Mouse (Mus musculus) megakaryocyte-erythroid progenitor cell, adult 5 weeks (primary cell): ENCODE measurements around the gene Cacng7. TPM values are rescaled to one million over a fixed set of nuclear protein-coding genes. Genes with fewer than 3 reads are reported as not detected.

Experiments used
- polyA plus RNA-seq: library from polyadenylated mRNA; stranded (reverse); fragments of >175 nt; gene quantifications from 2 replicates; pipeline ENCODE4 v1.2.3, GENCODE M21; 2012

Cacng7 gene
- 0.05 TPM in 1 of 2 replicates, not detected in the other for polyA plus RNA-seq

GRCm38 (mm10) chr7:3332619-3333521, at the start of gene Cacng7:
TSS of gene Cacng7 (plus strand) at chr7:3332955.

GRCm38 (mm10) chr7:3288976-3289970, 43.5 kb upstream of the Cacng7 start, which contains the start of the genes Myadm and Prkcg:
TSS of gene Myadm (plus strand) at chr7:3289080.
TSS of gene Prkcg (plus strand) at chr7:3289179.

GRCm38 (mm10) chr7:3390413-3391080, 57.8 kb downstream of the Cacng7 start, which contains the start of gene Cacng8:
TSS of gene Cacng8 (plus strand) at chr7:3390683.

Other genes starting within 250 kb of the Cacng7 start
- gene AU018091, start 163.8 kb upstream of the Cacng7 start, polyA plus RNA-seq, result not detected in 2 replicates
- gene Nlrp12, start 83.2 kb upstream of the Cacng7 start, polyA plus RNA-seq, result 0.06 and 0.33 TPM in 2 replicates
- gene Myadm, start 43.9 kb upstream of the Cacng7 start, polyA plus RNA-seq, result 3.7 TPM in 2 replicates
- 1.00 and 1.2 TPM in 2 replicates for gene Prkcg, start 43.8 kb upstream of the Cacng7 start, polyA plus RNA-seq
- 0.10 and 0.21 TPM in 2 replicates for gene Cacng8, start 57.7 kb downstream of the Cacng7 start, polyA plus RNA-seq
- gene Cacng6, start 91.2 kb downstream of the Cacng7 start, polyA plus RNA-seq, result not detected in 2 replicates
- gene Tarm1, start 169.7 kb downstream of the Cacng7 start, polyA plus RNA-seq, result 0.06 and 0.10 TPM in 2 replicates